Mouse (Mus musculus) stomach, embryonic 15.5 days (tissue): ENCODE measurements around the gene Dnajc5. TPM values are rescaled to one million over a fixed set of nuclear protein-coding genes. Genes with fewer than 3 reads are reported as not detected.

Experiments used
- ATAC-seq: fragments of 200-750 bp; cut with Nextera tagmentation; 2 replicates; pipeline ENCODE4 v1.8.0; 2017; ENCODE audit warnings: low read depth, moderate number of reproducible peaks, moderate TSS enrichment; ENCODE audit not compliant: insufficient read depth, low FRiP score
- H3K27ac ChIP-seq: fragments of 300-500 bp; sonication (generic); 2 replicates; pipeline ENCODE4 v1.5.1; 2015; ENCODE audit warnings: mild to moderate bottlenecking, inconsistent platforms
- H3K27me3 ChIP-seq: fragments of 300-500 bp; sonication (generic); replicated peaks from 2 replicates; pipeline ENCODE4 v1.6.1; 2015; ENCODE audit warnings: inconsistent platforms
- H3K36me3 ChIP-seq: fragments of 300-500 bp; sonication (generic); 2 replicates; pipeline ENCODE4 v1.6.1; 2015; ENCODE audit warnings: inconsistent platforms
- H3K4me1 ChIP-seq: fragments of 300-500 bp; sonication (generic); 2 replicates; pipeline ENCODE4 v1.6.1; 2015; ENCODE audit warnings: inconsistent platforms
- H3K4me2 ChIP-seq: fragments of 300-500 bp; sonication (generic); 2 replicates; pipeline ENCODE4 v1.6.1; 2015; ENCODE audit warnings: mild to moderate bottlenecking, inconsistent platforms
- H3K4me3 ChIP-seq: fragments of 300-500 bp; sonication (generic); replicated peaks from 2 replicates; pipeline ENCODE4 v1.5.1; 2015; ENCODE audit warnings: inconsistent platforms
- H3K9ac ChIP-seq: fragments of 300-500 bp; sonication (generic); 2 replicates; pipeline ENCODE4 v1.6.1; 2015; ENCODE audit warnings: inconsistent platforms
- H3K9me3 ChIP-seq: fragments of 300-500 bp; sonication (generic); 2 replicates; pipeline ENCODE4 v1.6.1; 2016; ENCODE audit warnings: inconsistent platforms
- WGBS: fragments of 180-500 bp; shearing (Covaris S2); methylation state at CpG from one replicate; pipeline ENCODE4 v1.1.7; 2015; 5-methylcytosine and 5-hydroxymethylcytosine counted together
- polyA plus RNA-seq: library from polyadenylated mRNA; unstranded; fragments of >200 nt; fragmentation: Nextera tagmentation; extraction: Ambion mirVana; gene quantifications from 2 replicates; pipeline ENCODE4 v1.2.1, GENCODE M21; 2015

Gene Dnajc5
- polyA plus RNA-seq, 1 experiment from 2014 or later = 76.4 TPM

GRCm38 (mm10) chr2:181553772-181554171 lies 33.5 kb downstream of the Dnajc5 start:
- Histone ChIP-seq H3K4me3 (no peak overlapping the region), H3K27me3 (no peaks in the 10 kb centered on the region), H3K4me2 (no peak overlapping the region), H3K9me3 (no peaks in the 10 kb centered on the region), H3K4me1 (no peaks in the 10 kb centered on the region), H3K27ac (no peak overlapping the region), H3K36me3 (peaks cover 42% of the 10 kb centered on the region), H3K9ac (no peak overlapping the region)
- no peak for ATAC-seq

DNA sequence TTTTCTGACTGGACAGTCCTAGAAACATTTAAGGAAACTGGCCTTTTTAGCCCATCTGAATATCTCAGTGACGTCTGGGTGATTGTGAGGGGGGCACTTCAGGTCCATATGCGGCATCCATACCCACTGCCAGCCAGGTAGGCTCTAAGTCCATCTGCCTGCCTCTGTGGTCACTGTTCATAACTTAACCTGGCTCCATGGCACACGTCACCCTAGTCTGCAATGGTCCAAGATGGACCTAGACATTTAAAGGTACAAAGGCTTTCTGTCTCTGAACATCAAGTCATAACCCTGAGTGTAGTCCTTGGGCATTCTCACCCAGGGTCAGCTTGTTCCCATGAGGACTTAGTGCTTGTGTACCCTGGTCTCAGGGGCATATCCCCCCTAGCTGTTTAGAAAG lies 47.1 kb downstream of the Dnajc5 start:
- Histone ChIP-seq H3K4me2 (no peak overlapping the region), H3K9ac (no peak overlapping the region), H3K4me3 (no peak overlapping the region), H3K4me1 (no peaks in the 10 kb centered on the region), H3K27ac (no peak overlapping the region), H3K9me3 (no peaks in the 10 kb centered on the region), H3K27me3 (no peaks in the 10 kb centered on the region), H3K36me3 (peaks cover 5% of the 10 kb centered on the region; the same call in 1 of the 2 replicates)
- WGBS = 90% methylated on average over 3 of the region's 3 CpGs
- no peak for ATAC-seq

DNA sequence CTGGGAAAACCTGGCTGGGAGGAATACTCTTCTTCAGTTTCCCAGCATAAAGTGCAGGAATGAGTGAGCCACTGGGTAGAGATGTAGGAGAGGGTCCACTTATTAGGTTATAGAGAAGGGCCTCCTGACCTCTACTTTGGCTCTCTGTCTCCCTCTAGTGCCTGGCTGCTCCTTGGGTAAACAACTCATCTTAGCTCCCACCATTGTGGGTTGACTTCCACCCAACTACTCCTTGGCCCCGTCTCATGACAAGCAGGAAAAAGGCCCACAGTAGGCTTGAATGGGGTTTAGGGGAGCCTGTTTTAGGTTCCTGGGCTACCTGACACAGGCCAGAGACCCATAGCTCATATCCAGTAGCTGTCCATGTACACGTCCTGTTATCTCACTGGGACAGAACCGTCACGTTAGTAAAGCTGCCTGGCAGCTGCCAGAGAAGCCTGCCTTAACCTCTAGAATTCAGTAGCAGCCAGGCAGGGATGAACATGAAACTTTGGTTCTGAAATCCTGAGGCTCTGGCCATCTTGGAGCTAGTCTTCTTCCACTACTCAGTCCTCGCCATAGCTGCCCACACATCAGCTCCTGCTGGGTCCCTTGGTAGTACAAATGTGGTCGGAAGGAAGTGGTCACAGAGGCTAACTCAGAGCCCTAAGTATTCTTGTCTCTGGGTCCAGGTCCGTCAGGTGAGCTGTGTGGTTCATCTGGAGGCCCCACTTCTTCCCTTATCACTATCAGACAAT lies 48.2 kb downstream of the Dnajc5 start:
- no peak overlapping the region for H3K4me3 ChIP-seq
- 74% methylated on average over 7 of the region's 7 CpGs for WGBS

GRCm38 (mm10) chr2:181569856-181570255 lies 49.6 kb downstream of the Dnajc5 start:
- Histone ChIP-seq H3K36me3 (peaks cover 12% of the 10 kb centered on the region; the same call in 1 of the 2 replicates), H3K27me3 (no peaks in the 10 kb centered on the region), H3K4me1 (no peaks in the 10 kb centered on the region), H3K4me2 (no peak overlapping the region), H3K27ac (no peak overlapping the region), H3K4me3 (no peak overlapping the region), H3K9me3 (no peaks in the 10 kb centered on the region), H3K9ac (no peak overlapping the region)
- ATAC-seq = no peak
- 92% methylated on average over 10 of the region's 10 CpGs for WGBS

More for the DNA sequence above, 48.2 kb downstream of the Dnajc5 start:
- Histone ChIP-seq H3K27me3 (no peaks in the 10 kb centered on the region), H3K36me3 (peaks cover 12% of the 10 kb centered on the region; the same call in 1 of the 2 replicates), H3K4me2 (no peak overlapping the region), H3K4me1 (no peaks in the 10 kb centered on the region), H3K9me3 (no peaks in the 10 kb centered on the region), H3K27ac (no peak overlapping the region), H3K9ac (no peak overlapping the region)
- no peak for ATAC-seq

DNA sequence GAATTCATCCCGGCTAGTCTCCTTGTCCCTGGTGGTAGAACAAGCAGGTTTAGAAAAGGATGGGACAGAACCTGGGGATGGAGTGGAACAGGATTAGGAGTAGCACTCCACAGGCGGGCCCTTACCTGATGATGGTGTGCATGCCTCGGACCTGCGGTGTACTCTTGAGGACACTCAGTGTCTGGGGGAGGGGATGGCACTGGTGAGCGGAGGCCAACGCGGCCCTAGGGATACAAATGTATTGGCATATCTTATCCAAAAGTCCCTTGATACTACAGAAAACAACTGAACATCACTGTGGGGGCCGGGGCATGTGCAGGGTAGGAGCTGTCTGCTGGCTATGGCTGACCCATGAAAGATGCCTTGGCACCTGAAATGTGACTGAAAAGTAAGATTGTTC lies 50.1 kb downstream of the Dnajc5 start:
- Histone ChIP-seq H3K9ac (no peak overlapping the region), H3K9me3 (no peaks in the 10 kb centered on the region), H3K36me3 (peaks cover 12% of the 10 kb centered on the region; the same call in 1 of the 2 replicates), H3K4me2 (no peak overlapping the region), H3K27me3 (no peaks in the 10 kb centered on the region), H3K4me1 (no peaks in the 10 kb centered on the region), H3K4me3 (no peak overlapping the region), H3K27ac (no peak overlapping the region)
- ATAC-seq = no peak
- WGBS = 87% methylated on average over 8 of the region's 8 CpGs

DNA sequence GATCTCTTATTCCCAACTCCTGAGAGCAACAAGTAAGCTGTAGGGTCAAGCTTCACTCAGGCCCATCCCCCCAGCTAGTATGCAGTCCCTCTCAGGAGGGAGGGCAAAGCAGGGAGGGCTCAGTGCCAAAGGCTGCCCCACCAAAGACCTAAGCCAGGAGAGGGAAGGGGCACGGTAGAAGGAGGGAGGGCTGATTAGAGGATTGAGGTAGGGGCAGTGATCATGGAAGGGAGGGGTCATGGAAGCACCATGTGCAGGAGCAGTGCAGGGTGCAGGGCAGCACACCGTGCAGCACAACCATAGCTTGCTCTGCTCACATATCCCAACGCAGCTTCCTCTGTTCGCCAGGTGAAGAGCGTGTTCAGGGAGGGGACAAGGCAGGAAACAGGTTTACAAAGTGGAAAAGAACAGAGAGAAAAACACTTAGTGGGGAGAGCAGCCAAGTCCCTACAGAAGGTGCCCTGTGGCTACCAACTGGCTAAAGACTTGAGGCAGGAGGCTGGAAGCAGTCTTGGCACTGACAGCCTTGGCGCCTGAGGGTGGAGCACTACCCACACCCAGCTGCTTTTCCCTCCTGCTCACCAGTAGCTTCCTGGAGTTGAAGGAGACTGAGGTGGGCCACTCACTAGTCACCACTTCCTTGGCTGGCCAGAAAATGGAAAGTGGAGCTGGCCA lies 50.8 kb downstream of the Dnajc5 start:
- no peak for ATAC-seq
- H3K9me3 ChIP-seq = no peaks in the 10 kb centered on the region
- WGBS = 65% methylated on average over 6 of the region's 6 CpGs
- no peak overlapping the region for H3K9ac ChIP-seq
- H3K27me3 ChIP-seq = no peaks in the 10 kb centered on the region
- no peak overlapping the region for H3K4me2 ChIP-seq
- no peak overlapping the region for H3K4me3 ChIP-seq
- H3K27ac ChIP-seq = no peak overlapping the region
- H3K4me1 ChIP-seq = no peaks in the 10 kb centered on the region
- H3K36me3 ChIP-seq = peaks cover 12% of the 10 kb centered on the region; the same call in 1 of the 2 replicates

DNA sequence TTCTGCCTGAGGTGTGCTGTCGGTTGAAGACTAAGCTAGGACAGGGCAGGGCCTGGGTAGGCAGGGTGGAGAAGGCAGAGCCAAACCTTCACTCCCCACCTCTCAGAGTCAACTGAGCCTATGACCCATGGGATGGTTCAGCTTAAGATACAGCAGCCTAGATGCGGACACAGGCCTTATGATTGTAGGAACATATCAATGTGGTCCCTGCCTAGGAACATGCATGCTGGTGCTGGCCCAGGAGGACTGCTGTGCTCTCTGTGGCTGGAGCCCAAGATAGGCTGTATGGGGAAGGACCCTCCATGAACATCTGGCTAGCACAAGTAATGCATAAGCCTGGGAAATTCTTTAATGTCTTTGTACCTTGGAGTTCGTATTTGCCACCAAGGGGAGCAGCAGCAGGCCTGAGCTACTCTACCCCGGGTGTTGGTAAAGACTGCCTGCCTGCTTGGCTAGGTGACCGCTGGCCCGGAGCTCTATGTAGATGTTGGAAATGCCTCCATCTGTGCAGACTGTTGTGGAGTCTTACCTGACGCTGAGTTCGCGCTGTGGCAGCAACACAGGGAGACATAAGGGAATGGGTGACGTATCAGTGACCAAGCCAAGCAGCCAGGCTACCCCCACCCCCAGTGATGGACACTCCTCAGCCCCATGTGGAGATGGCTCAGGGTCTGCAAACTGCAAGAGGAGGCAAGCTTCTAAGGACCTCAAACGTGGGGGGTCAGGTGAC lies 51.8 kb downstream of the Dnajc5 start:
- ATAC-seq = no peak
- WGBS = 89% methylated on average over 11 of the region's 11 CpGs

GRCm38 (mm10) chr2:181572921-181573920 lies 52.9 kb downstream of the Dnajc5 start:
- Histone ChIP-seq H3K4me1 (peaks cover 5% of the 10 kb centered on the region; the same call in 1 of the 2 replicates), H3K9me3 (no peaks in the 10 kb centered on the region), H3K9ac (no peak overlapping the region), H3K4me3 (no peak overlapping the region), H3K36me3 (peaks cover 12% of the 10 kb centered on the region; the same call in 1 of the 2 replicates), H3K4me2 (no peak overlapping the region), H3K27ac (no peak overlapping the region), H3K27me3 (no peaks in the 10 kb centered on the region)
- ATAC-seq = no peak
- 93% methylated on average over 15 of the region's 15 CpGs for WGBS

More for the DNA sequence above, 51.8 kb downstream of the Dnajc5 start:
- H3K4me1 ChIP-seq = no peaks in the 10 kb centered on the region
- H3K4me3 ChIP-seq = no peak overlapping the region
- no peak overlapping the region for H3K9ac ChIP-seq
- no peak overlapping the region for H3K4me2 ChIP-seq
- no peak overlapping the region for H3K27ac ChIP-seq
- peaks cover 12% of the 10 kb centered on the region; the same call in 1 of the 2 replicates for H3K36me3 ChIP-seq
- no peaks in the 10 kb centered on the region for H3K9me3 ChIP-seq
- H3K27me3 ChIP-seq = no peaks in the 10 kb centered on the region

- ATAC-seq = no peak
- 83% methylated on average over 9 of the region's 9 CpGs for WGBS
- Histone ChIP-seq H3K4me3 (no peak overlapping the region), H3K4me1 (peaks cover 12% of the 10 kb centered on the region; the same call in 1 of the 2 replicates), H3K9ac (no peak overlapping the region), H3K9me3 (no peaks in the 10 kb centered on the region), H3K36me3 (peaks cover 12% of the 10 kb centered on the region; the same call in 1 of the 2 replicates), H3K27ac (no peak overlapping the region), H3K27me3 (no peaks in the 10 kb centered on the region), H3K4me2 (no peak overlapping the region)
Observed at GRCm38 (mm10) chr2:181573961-181574360, 53.7 kb downstream of the Dnajc5 start.

GRCm38 (mm10) chr2:181574921-181575545 lies 54.7 kb downstream of the Dnajc5 start:
- H3K4me3 ChIP-seq = no peak overlapping the region
- no peak overlapping the region for H3K27ac ChIP-seq
- no peaks in the 10 kb centered on the region for H3K9me3 ChIP-seq
- WGBS = 95% methylated on average over 7 of the region's 7 CpGs
- H3K4me1 ChIP-seq = peaks cover 22% of the 10 kb centered on the region
- no peak overlapping the region for H3K9ac ChIP-seq
- no peaks in the 10 kb centered on the region for H3K27me3 ChIP-seq
- peaks cover 6% of the 10 kb centered on the region; the same call in 1 of the 2 replicates for H3K36me3 ChIP-seq
- no peak overlapping the region for H3K4me2 ChIP-seq
- no peak for ATAC-seq
